Mouse (Mus musculus): ENCODE results near the gene Gm17617. TPM values are rescaled to one million over a fixed set of nuclear protein-coding genes. Genes with fewer than 3 reads are reported as not detected.
"Not testable (repeated sequence)": the region's sequence is repeated elsewhere in the genome, so short reads cannot be mapped to it uniquely, and the experiment has no call there.

The Gm17617 gene
- polyA plus RNA-seq, 1 experiment from 2014 or later, result not detected

DNA sequence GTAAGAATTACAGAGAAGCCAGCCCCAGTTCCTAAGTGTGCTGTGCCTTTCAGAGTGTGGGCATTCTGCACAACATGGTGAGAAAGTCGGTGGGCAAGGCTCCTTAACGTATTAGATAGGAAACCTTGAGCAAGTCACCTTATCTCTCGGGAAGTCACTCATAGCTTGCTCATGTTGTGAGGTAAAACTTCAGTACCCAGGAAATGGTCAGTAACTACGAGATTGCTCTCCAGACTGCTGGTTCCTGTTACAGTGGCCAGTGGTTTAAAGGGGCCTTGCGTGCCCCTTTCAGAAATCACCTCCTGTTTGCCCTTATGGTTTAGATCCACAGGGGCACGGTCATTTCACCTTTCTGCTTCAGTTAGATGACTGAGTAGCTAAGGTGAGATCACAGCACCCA is 19.0 kb downstream of the Gm17617 start:
- Histone ChIP-seq H3K9me3 (no peaks in the 10 kb centered on the region), H3K36me3 (peaks cover 52% of the 10 kb centered on the region), H3K4me3 (no peak overlapping the region), H3K4me1 (no peaks in the 10 kb centered on the region), H3K4me2 (replicated peaks) (no peak overlapping the region), H3K27me3 (no peaks in the 10 kb centered on the region), H3K9ac (replicated peaks) (no peak overlapping the region), H3K27ac (replicated peaks) (no peak overlapping the region)
- 89% methylated on average over 6 of the region's 6 CpGs for WGBS
- ATAC-seq (ENCODE audit: low FRiP score, low read depth), result no peak

DNA sequence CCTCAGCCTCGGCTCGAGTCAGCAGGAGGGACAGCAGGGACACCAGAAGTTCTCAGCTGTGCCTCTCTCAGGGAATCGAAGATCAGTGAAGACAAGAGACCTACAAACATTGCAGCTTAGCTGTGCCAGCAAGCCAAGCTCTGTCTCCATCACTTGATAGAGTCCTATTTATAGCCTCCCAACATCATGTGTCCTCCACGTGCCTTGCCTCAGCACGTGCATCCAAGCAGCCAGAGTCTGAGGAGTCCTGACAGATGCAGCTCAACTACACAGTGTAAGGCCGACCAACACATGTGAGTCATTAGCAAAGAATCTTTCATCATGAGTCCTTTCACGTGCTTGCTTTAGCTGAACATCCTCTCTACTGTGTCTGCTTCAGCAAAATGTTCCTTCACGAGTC is 25.7 kb downstream of the Gm17617 start:
- Histone ChIP-seq H3K4me3 (no peak overlapping the region), H3K9ac (replicated peaks) (no peak overlapping the region), H3K4me1 (peaks cover 12% of the 10 kb centered on the region), H3K27ac (replicated peaks) (no peak overlapping the region), H3K4me2 (replicated peaks) (no peak overlapping the region), H3K36me3 (peaks cover 8% of the 10 kb centered on the region; the same call in 1 of the 2 replicates), H3K27me3 (no peaks in the 10 kb centered on the region), H3K9me3 (no peaks in the 10 kb centered on the region)
- 91% methylated on average over 8 of the region's 8 CpGs for WGBS
- ATAC-seq (ENCODE audit: low FRiP score, low read depth), result no peak

DNA sequence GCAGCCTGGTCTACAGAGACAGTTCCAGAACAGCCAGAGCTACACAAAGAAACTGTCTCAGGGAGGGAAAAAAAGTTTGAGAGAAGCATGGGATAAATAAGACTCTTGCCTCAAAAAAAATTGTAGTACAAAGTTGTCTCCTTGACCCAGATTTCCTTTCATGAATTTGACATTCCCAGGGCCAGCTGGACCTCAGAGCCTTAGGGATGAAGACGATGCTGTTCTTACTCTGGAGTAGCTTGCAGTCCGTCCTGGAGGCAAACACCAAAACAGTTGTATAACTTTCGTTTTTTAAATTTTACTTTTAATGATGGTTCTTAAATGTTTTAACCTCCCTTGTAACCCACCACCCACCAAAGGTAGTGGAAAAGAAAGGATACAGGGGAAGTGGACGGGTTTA is 26.2 kb downstream of the Gm17617 start:
- H3K27ac ChIP-seq (replicated peaks), result no peak overlapping the region
- peaks cover 8% of the 10 kb centered on the region; the same call in 1 of the 2 replicates for H3K36me3 ChIP-seq
- no peak for ATAC-seq (ENCODE audit: low FRiP score, low read depth)
- H3K4me1 ChIP-seq, result peaks cover 12% of the 10 kb centered on the region
- 95% methylated on average over 4 of the region's 4 CpGs for WGBS
- no peaks in the 10 kb centered on the region for H3K27me3 ChIP-seq
- H3K4me3 ChIP-seq, result no peak overlapping the region
- no peaks in the 10 kb centered on the region for H3K9me3 ChIP-seq
- H3K9ac ChIP-seq (replicated peaks), result no peak overlapping the region
- no peak overlapping the region for H3K4me2 ChIP-seq (replicated peaks)

DNA sequence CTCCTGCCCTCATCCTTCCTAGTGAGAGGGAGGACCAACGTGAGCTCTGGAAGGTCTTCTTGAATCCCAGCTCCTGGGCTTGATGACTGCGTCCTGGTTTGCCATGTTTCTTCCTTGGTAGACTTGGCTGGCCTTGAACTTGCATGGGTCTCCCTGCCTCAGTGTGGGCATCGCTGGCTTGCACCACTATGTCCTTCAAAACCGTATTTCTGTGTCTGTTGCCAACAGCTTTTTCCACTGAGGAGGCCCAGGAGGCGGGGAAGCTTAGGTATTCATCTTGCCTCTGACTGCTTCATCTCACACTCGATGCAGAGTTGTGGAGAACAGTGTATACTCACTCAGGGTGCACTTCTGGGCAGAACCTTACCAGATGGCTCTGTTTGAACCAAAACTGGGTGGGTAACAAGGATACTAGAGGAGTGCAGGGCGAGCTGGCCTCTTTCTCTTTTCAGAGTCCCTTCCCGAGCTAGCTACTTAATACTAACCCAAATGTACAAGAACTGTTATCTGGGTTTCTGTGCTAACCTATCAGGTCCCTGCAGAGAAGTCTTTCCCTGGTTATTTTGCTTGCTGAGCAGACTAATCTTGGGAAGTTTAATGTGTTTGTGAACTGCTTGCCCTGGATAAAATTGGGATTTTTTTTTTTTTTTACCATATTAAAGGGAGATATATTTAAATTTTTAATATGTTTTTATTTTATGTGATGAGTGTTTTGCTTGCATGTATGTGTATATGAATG is 27.2 kb downstream of the Gm17617 start:
- H3K27ac ChIP-seq (replicated peaks), result no peak overlapping the region

DNA sequence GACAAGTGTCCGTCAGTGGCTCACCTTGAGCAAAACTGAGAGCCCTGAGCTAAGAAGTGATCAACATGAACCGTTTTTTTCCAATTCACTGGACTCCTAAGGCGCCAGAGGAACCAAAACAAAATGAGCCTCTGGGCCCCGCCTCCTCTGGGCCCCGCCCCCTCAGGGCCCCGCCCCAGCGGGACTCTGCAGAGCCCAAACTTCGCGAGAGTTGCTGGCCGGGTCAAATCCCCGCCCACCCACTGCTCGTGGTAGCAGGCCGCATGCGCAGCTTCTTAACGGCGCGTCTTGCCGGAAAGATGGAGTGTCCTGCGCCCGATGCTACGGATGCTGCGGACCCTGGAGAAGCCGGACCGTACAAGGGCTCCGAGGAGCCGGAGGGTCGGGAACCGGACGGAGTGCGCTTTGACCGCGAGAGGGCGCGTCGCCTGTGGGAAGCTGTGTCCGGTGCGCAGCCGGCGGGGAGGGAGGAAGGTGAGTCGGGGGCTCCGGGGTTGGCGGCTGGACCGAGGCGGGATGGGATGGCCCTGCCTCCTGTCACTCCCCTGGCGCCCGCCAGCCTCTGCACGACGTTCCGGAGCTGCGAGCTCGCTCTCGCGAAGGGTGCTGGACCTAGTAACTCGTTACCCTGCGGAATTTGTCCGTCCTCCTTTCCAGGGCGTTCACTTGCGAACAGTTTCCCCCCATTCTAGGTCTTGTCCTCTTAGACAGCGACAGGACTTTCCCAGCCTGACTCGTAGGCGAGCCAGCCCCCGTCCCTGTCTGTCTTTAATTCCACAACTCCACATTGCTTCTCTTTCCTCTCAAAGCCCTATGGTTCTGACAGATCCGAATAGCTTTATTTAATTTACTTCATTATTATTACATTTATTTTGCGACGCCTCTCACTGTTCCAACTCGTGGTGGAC is 28.0 kb downstream of the Gm17617 start, which contains the start of gene Zfp346:
Zfp346 (plus strand) TSS at position 267 of the 908 bp plus-strand sequence.
- peak within 1 kb of the TSS; percentile 88 for H3K27ac ChIP-seq (replicated peaks)
- H3K36me3 ChIP-seq, result peaks cover 8% of the 10 kb centered on the region; the same call in 1 of the 2 replicates
- no peaks in the 10 kb centered on the region for H3K27me3 ChIP-seq
- H3K9me3 ChIP-seq, result peaks cover 3% of the 10 kb centered on the region; the same call in 1 of the 2 replicates
- peak; percentile 94 for ATAC-seq (ENCODE audit: low FRiP score, low read depth)
- H3K9ac ChIP-seq (replicated peaks), result peak within 1 kb of the TSS; percentile 91
- peak within 1 kb of the TSS; percentile 84 for H3K4me3 ChIP-seq
- whole genome bisulfite sequencing, result 1% methylated on average over 65 of the region's 66 CpGs
- peaks cover 12% of the 10 kb centered on the region for H3K4me1 ChIP-seq
- H3K4me2 ChIP-seq (replicated peaks), result peak within 1 kb of the TSS; percentile 83

More for the DNA sequence above, 27.2 kb downstream of the Gm17617 start:
- Histone ChIP-seq H3K36me3 (peaks cover 8% of the 10 kb centered on the region; the same call in 1 of the 2 replicates), H3K4me3 (peak overlapping the region; percentile 84), H3K9me3 (peaks cover 3% of the 10 kb centered on the region; the same call in 1 of the 2 replicates), H3K4me1 (peaks cover 12% of the 10 kb centered on the region), H3K4me2 (replicated peaks) (peak overlapping the region; percentile 83), H3K27me3 (no peaks in the 10 kb centered on the region), H3K9ac (replicated peaks) (peak overlapping the region; percentile 91)
- 20% methylated on average over 8 of the region's 8 CpGs for WGBS
- ATAC-seq (ENCODE audit: low FRiP score, low read depth), result no peak

DNA sequence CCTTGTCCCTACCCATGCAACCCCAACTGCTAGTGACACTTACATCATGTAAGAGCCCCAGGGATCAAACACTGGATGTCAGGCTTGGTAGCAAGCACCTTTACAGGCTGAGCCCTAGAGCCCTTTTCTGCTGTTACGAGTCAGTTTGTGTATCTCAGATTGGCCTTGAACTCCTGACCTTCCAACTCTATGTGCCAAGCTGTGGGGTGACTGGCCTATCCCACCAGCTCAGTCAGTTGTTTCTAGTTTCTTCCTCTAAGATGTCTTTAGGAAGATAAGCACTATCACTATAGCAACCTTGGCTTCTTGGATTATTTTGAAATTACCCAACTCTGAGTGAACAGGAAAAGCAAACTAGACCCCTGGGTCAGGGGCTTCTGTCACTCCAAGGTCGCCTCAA is 30.0 kb downstream of the Gm17617 start:
- H3K4me3 ChIP-seq, result no peak overlapping the region
- peaks cover 8% of the 10 kb centered on the region; the same call in 1 of the 2 replicates for H3K36me3 ChIP-seq
- no peak overlapping the region for H3K27ac ChIP-seq (replicated peaks)
- WGBS, result 79% methylated on average over 2 of the region's 2 CpGs
- no peak for ATAC-seq (ENCODE audit: low FRiP score, low read depth)
- peaks cover 3% of the 10 kb centered on the region; the same call in 1 of the 2 replicates for H3K9me3 ChIP-seq
- no peaks in the 10 kb centered on the region for H3K27me3 ChIP-seq
- no peak overlapping the region for H3K4me2 ChIP-seq (replicated peaks)
- H3K4me1 ChIP-seq, result peaks cover 19% of the 10 kb centered on the region
- H3K9ac ChIP-seq (replicated peaks), result no peak overlapping the region

DNA sequence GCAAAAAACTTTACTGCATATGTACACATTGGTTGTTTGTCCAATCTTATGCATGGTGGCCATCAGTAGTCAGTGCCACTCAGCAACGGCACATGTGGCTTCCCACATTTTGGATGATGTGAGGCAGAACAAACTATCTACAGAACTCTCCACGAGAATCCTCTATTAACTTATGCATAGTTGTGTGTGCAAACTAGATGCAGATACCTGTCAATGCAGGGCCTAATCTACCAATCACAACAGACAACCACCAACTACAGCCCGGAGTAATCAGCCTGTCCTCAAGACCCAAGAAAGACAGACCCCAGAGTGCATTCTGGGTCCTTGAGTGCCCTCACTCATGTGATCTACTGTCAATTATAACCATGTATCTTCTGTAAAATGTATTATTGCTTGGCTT is 31.0 kb downstream of the Gm17617 start:
- H3K9me3 ChIP-seq, result peaks cover 3% of the 10 kb centered on the region; the same call in 1 of the 2 replicates
- ATAC-seq (ENCODE audit: low FRiP score, low read depth), result no peak
- peaks cover 19% of the 10 kb centered on the region for H3K4me1 ChIP-seq
- no peak overlapping the region for H3K9ac ChIP-seq (replicated peaks)
- no peak overlapping the region for H3K4me3 ChIP-seq
- H3K4me2 ChIP-seq (replicated peaks), result no peak overlapping the region
- no peaks in the 10 kb centered on the region for H3K36me3 ChIP-seq
- WGBS, result 97% methylated on average over 3 of the region's 3 CpGs
- no peaks in the 10 kb centered on the region for H3K27me3 ChIP-seq
- no peak overlapping the region for H3K27ac ChIP-seq (replicated peaks)

DNA sequence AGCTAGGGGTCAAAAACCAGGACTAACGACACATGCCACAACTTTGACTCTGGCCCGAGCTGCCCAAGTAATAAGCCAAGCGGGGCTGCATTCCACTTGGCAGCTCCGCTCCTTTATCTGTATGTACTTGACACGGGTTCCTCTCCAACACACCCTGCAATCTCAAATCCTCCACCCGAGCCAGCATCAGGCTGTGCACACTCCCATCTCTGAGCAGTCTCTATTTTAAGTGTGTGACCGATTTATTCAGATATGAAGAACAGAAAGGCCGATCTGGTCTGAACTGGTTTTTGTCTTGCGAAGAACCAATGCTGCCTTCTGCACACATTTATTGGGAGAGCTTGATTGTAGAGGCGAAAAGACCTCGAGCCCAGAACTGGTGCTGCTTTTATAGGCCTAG is 31.7 kb downstream of the Gm17617 start:
- Histone ChIP-seq H3K36me3 (no peaks in the 10 kb centered on the region), H3K27me3 (no peaks in the 10 kb centered on the region), H3K4me3 (no peak overlapping the region), H3K4me1 (peaks cover 16% of the 10 kb centered on the region), H3K4me2 (replicated peaks) (no peak overlapping the region), H3K27ac (replicated peaks) (no peak overlapping the region), H3K9ac (replicated peaks) (no peak overlapping the region), H3K9me3 (peaks cover 3% of the 10 kb centered on the region; the same call in 1 of the 2 replicates)
- no peak for ATAC-seq (ENCODE audit: low FRiP score, low read depth)
- WGBS, result 94% methylated on average over 11 of the region's 11 CpGs

DNA sequence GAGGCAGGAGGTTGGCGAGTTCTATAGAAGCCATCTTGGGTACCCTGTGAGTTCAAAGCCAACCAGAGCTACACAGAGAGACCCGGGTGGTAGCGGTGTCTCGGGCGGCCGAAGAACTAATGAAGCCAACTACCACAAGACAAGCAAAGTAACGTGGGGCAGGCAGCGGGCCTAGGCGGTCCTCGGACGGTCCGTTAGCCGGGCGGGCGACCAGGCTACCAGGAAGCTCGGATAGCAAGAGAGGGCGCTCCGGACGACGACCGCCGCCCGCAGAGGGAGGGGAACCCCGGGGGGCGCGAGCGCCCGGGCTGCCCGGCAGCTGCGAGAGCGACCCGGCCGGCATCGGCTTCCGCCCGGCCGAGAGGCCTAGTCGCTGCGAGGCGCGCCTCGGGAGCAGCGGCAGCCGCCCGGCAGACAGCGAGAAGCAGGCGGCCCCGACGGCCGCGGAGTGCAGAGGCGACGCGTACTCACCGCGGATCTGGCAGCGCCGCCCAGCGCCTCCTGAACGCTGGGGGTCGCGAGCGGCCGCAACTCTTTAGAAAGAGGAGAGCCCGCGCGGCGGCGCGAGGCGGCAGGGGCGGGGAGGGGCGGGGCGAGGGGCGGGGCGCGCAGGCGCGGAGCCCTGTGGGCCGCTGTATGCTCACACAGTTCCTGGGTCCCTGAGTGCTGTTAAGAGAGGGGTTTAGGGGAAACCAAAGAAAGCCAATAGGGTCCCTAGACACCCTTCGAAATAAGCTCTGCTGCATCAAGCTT is 33.4 kb downstream of the Gm17617 start, which contains the start of gene Uimc1:
Uimc1 (minus strand) TSS at position 575 of the 753 bp plus-strand sequence.
- under 1% methylated on average over 52 of the region's 81 CpGs for WGBS

DNA sequence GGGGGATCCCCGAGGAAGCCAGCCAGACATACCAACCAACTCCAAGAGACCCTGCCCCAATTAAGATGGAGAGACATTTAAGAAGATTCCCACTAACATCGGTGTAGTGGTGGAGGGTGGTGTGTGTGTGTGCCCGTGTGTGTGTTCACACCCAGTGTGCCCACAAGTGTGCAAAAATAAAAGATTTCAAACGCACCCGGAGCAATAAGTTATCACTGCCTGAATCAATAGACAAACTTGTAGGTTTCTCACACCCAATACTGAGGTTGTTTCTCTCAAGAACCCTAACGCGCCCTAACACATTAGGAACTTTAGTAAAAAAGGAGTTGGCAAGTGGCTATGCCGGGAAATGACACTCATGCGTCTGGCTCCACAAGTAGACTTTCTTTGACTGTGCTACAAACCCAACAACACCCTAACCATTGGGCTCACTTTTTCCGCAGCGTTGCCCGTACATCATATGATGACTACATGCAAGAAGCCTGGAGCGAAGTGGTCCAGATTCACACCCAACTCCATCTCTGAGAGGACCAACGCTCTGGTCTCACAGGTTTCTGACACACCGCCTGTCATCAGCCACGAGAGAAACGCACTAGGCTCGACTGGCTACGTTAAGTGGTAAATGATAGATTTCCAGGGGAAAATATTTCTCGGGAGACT is 34.2 kb downstream of the Gm17617 start:
- no peak for ATAC-seq (ENCODE audit: low FRiP score, low read depth)
- peaks cover 3% of the 10 kb centered on the region; the same call in 1 of the 2 replicates for H3K9me3 ChIP-seq

More for the DNA sequence above, 33.4 kb downstream of the Gm17617 start, which contains the start of gene Uimc1:
- Histone ChIP-seq H3K4me1 (peaks cover 7% of the 10 kb centered on the region), H3K27me3 (no peaks in the 10 kb centered on the region), H3K4me3 (peak within 1 kb of the TSS; percentile 84), H3K27ac (replicated peaks) (peak within 1 kb of the TSS; percentile 91), H3K4me2 (replicated peaks) (peak within 1 kb of the TSS; percentile 60), H3K36me3 (no peaks in the 10 kb centered on the region), H3K9me3 (peaks cover 3% of the 10 kb centered on the region; the same call in 1 of the 2 replicates), H3K9ac (replicated peaks) (peak within 1 kb of the TSS; percentile 91)
- ATAC-seq (ENCODE audit: low FRiP score, low read depth), result peak; percentile 92

DNA sequence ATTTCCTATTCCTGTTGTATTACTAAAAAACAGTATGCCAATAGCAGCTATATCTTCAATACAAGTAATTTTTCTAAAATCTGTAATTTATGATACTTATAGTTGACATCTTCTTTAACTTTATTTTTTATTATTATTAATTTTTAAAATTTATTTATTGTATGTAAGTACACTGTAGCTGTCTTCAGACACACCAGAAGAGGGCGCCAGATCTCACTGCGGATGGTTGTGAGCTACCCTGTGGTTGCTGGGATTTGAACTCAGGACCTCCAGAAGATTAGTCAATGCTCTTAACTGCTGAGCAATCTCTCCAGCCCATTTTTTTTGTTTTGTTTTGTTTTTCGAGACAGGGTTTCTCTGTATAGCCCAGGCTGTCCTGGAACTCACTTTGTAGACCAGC is 35.5 kb downstream of the Gm17617 start:
- H3K27ac ChIP-seq (replicated peaks); H3K4me1 ChIP-seq; H3K9me3 ChIP-seq; H3K4me3 ChIP-seq; H3K9ac ChIP-seq (replicated peaks); H3K36me3 ChIP-seq; H3K27me3 ChIP-seq; H3K4me2 ChIP-seq (replicated peaks); ATAC-seq (ENCODE audit: low FRiP score, low read depth): not testable (repeated sequence)
- WGBS, result over 99% methylated on average over 3 of the region's 3 CpGs

More for the DNA sequence above, 34.2 kb downstream of the Gm17617 start:
- Histone ChIP-seq H3K4me2 (replicated peaks) (peak overlapping the region; percentile 60), H3K27me3 (no peaks in the 10 kb centered on the region), H3K9ac (replicated peaks) (peak overlapping the region; percentile 91), H3K4me3 (peak overlapping the region; percentile 84), H3K36me3 (no peaks in the 10 kb centered on the region), H3K27ac (replicated peaks) (peak overlapping the region; percentile 91), H3K4me1 (peaks cover 7% of the 10 kb centered on the region)
- 37% methylated on average over 20 of the region's 20 CpGs for WGBS
